Mouse (Mus musculus): ENCODE results near the gene Naa40. TPM values are rescaled to one million over a fixed set of nuclear protein-coding genes. Genes with fewer than 3 reads are reported as not detected.

The Naa40 gene
- polyA plus RNA-seq, 1 experiment from 2014 or later = 56.9 TPM

- ATAC-seq (ENCODE audit: insufficient number of reproducible peaks, insufficient read depth, low FRiP score, low TSS enrichment, low read depth) = no peak
Observed at GRCm38 (mm10) chr19:7274326-7274990, 33.5 kb upstream of the Naa40 start.

GRCm38 (mm10) chr19:7273486-7273885 lies 32.5 kb upstream of the Naa40 start:
- Histone ChIP-seq H3K27me3 (no peaks in the 10 kb centered on the region), H3K4me3 (no peak overlapping the region), H3K4me2 (no peak overlapping the region), H3K9me3 (no peaks in the 10 kb centered on the region), H3K36me3 (peaks cover 82% of the 10 kb centered on the region), H3K4me1 (peaks cover 51% of the 10 kb centered on the region), H3K27ac (no peak overlapping the region), H3K9ac (no peak overlapping the region)
- WGBS = 92% methylated on average over 4 of the region's 4 CpGs
- ATAC-seq (ENCODE audit: insufficient number of reproducible peaks, insufficient read depth, low FRiP score, low TSS enrichment, low read depth) = no peak

More at GRCm38 (mm10) chr19:7274326-7274990, 33.5 kb upstream of the Naa40 start:
- Histone ChIP-seq H3K9ac (peak overlapping the region; percentile 54), H3K27me3 (no peaks in the 10 kb centered on the region), H3K9me3 (no peaks in the 10 kb centered on the region), H3K4me2 (no peak overlapping the region), H3K4me1 (peaks cover 51% of the 10 kb centered on the region), H3K27ac (peak overlapping the region; percentile 68), H3K4me3 (no peak overlapping the region), H3K36me3 (peaks cover 92% of the 10 kb centered on the region)
- WGBS = 76% methylated on average over 13 of the region's 13 CpGs

- Histone ChIP-seq H3K4me2 (peak overlapping the region; percentile 78), H3K4me3 (peak overlapping the region; percentile 76), H3K27me3 (no peaks in the 10 kb centered on the region), H3K36me3 (peaks cover 42% of the 10 kb centered on the region), H3K9me3 (no peaks in the 10 kb centered on the region), H3K4me1 (peaks cover 51% of the 10 kb centered on the region), H3K9ac (peak overlapping the region; percentile 91), H3K27ac (peak overlapping the region; percentile 97)
- 2% methylated on average over 11 of the region's 11 CpGs for whole genome bisulfite sequencing
- ATAC-seq (ENCODE audit: insufficient number of reproducible peaks, insufficient read depth, low FRiP score, low TSS enrichment, low read depth) = peak; percentile 15; the same call in 1 of the 2 replicates
Observed at GRCm38 (mm10) chr19:7269290-7270044, 28.5 kb upstream of the Naa40 start.

- H3K4me1 ChIP-seq = peaks cover 49% of the 10 kb centered on the region
- H3K36me3 ChIP-seq = peaks cover 35% of the 10 kb centered on the region
- no peak; the same call in 1 of the 2 replicates for ATAC-seq (ENCODE audit: insufficient number of reproducible peaks, insufficient read depth, low FRiP score, low TSS enrichment, low read depth)
- H3K9ac ChIP-seq = peak overlapping the region; percentile 91
- no peaks in the 10 kb centered on the region for H3K9me3 ChIP-seq
- H3K27ac ChIP-seq = peak overlapping the region; percentile 97
- peak overlapping the region; percentile 78 for H3K4me2 ChIP-seq
- peak overlapping the region; percentile 76 for H3K4me3 ChIP-seq
- no peaks in the 10 kb centered on the region for H3K27me3 ChIP-seq
- under 1% methylated on average over 30 of the region's 30 CpGs for WGBS
Observed at GRCm38 (mm10) chr19:7268722-7269090, 27.7 kb upstream of the Naa40 start.

GRCm38 (mm10) chr19:7267781-7268721 lies 27.1 kb upstream of the Naa40 start:
- peak overlapping the region; percentile 91 for H3K9ac ChIP-seq
- ATAC-seq (ENCODE audit: insufficient number of reproducible peaks, insufficient read depth, low FRiP score, low TSS enrichment, low read depth) = peak; percentile 46
- no peaks in the 10 kb centered on the region for H3K9me3 ChIP-seq
- H3K4me2 ChIP-seq = peak overlapping the region; percentile 78
- under 1% methylated on average over 86 of the region's 97 CpGs for WGBS
- peak overlapping the region; percentile 76 for H3K4me3 ChIP-seq
- H3K4me1 ChIP-seq = peaks cover 49% of the 10 kb centered on the region
- peak overlapping the region; percentile 97 for H3K27ac ChIP-seq
- H3K36me3 ChIP-seq = peaks cover 28% of the 10 kb centered on the region
- no peaks in the 10 kb centered on the region for H3K27me3 ChIP-seq

- no peaks in the 10 kb centered on the region for H3K27me3 ChIP-seq
- H3K36me3 ChIP-seq = peaks cover 20% of the 10 kb centered on the region
- peaks cover 49% of the 10 kb centered on the region for H3K4me1 ChIP-seq
- peak within 1 kb of the TSS; percentile 91 for H3K9ac ChIP-seq
- under 1% methylated on average over 28 of the region's 28 CpGs for WGBS
- H3K27ac ChIP-seq = peak within 1 kb of the TSS; percentile 97
- H3K9me3 ChIP-seq = no peaks in the 10 kb centered on the region
- H3K4me2 ChIP-seq = peak within 1 kb of the TSS; percentile 78
- H3K4me3 ChIP-seq = peak within 1 kb of the TSS; percentile 76
- peak; percentile 54; the same call in 1 of the 2 replicates for ATAC-seq (ENCODE audit: insufficient number of reproducible peaks, insufficient read depth, low FRiP score, low TSS enrichment, low read depth)
Observed at GRCm38 (mm10) chr19:7267091-7267741, 26.2 kb upstream of the Naa40 start, which contains the start of gene Rcor2. Gene Rcor2, plus strand, starts transcription at chr19:7267325.

GRCm38 (mm10) chr19:7266421-7266831 lies 25.4 kb upstream of the Naa40 start:
- Histone ChIP-seq H3K4me1 (peaks cover 49% of the 10 kb centered on the region), H3K9ac (peak overlapping the region; percentile 91), H3K27ac (peak overlapping the region; percentile 97), H3K27me3 (no peaks in the 10 kb centered on the region), H3K4me3 (no peak overlapping the region), H3K9me3 (0 out of 2 replicates have a peak, but pooled peaks cover 3% of the 10 kb centered on the region), H3K4me2 (0 out of 2 replicates have a peak overlapping the region, but pooled peaks have one; percentile 78), H3K36me3 (peaks cover 12% of the 10 kb centered on the region)
- ATAC-seq (ENCODE audit: insufficient number of reproducible peaks, insufficient read depth, low FRiP score, low TSS enrichment, low read depth) = no peak
- WGBS = 52% methylated on average over 4 of the region's 4 CpGs

GRCm38 (mm10) chr19:7265478-7266191 lies 24.7 kb upstream of the Naa40 start:
- WGBS = 29% methylated on average over 14 of the region's 14 CpGs
- Histone ChIP-seq H3K27ac (peak overlapping the region; percentile 97), H3K9me3 (0 out of 2 replicates have a peak, but pooled peaks cover 3% of the 10 kb centered on the region), H3K36me3 (peaks cover 4% of the 10 kb centered on the region), H3K4me2 (0 out of 2 replicates have a peak overlapping the region, but pooled peaks have one; percentile 1), H3K4me3 (no peak overlapping the region), H3K27me3 (no peaks in the 10 kb centered on the region), H3K9ac (peak overlapping the region; percentile 91; the same call in 1 of the 2 replicates), H3K4me1 (peaks cover 49% of the 10 kb centered on the region)
- no peak for ATAC-seq (ENCODE audit: insufficient number of reproducible peaks, insufficient read depth, low FRiP score, low TSS enrichment, low read depth)

- H3K36me3 ChIP-seq = no peaks in the 10 kb centered on the region
- no peak for ATAC-seq (ENCODE audit: insufficient number of reproducible peaks, insufficient read depth, low FRiP score, low TSS enrichment, low read depth)
- no peaks in the 10 kb centered on the region for H3K27me3 ChIP-seq
- H3K4me3 ChIP-seq = no peak overlapping the region
- WGBS = 17% methylated on average over 6 of the region's 6 CpGs
- peak overlapping the region; percentile 97 for H3K27ac ChIP-seq
- H3K4me2 ChIP-seq = no peak overlapping the region
- H3K9me3 ChIP-seq = 0 out of 2 replicates have a peak, but pooled peaks cover 3% of the 10 kb centered on the region
- H3K9ac ChIP-seq = 0 out of 2 replicates have a peak overlapping the region, but pooled peaks have one; percentile 12
- H3K4me1 ChIP-seq = peaks cover 46% of the 10 kb centered on the region
Observed at GRCm38 (mm10) chr19:7264766-7265331, 23.9 kb upstream of the Naa40 start.

Measured in embryonic facial prominence, embryonic 13.5 days (tissue).